Mouse (Mus musculus) bone marrow macrophage, adult 2 months (primary cell): ENCODE data around the gene Tmem132c.

Experiments used
- CTCF ChIP-seq: IDR thresholded peaks from 2 replicates; pipeline ENCODE4 v1.5.1; 2012; ENCODE audit warnings: low read depth, mild to moderate bottlenecking, low read length, moderate library complexity
- POLR2A ChIP-seq: IDR thresholded peaks from 2 replicates; pipeline ENCODE4 v1.6.1; 2012; ENCODE audit warnings: mild to moderate bottlenecking, low read depth, low read length, borderline replicate concordance

DNA sequence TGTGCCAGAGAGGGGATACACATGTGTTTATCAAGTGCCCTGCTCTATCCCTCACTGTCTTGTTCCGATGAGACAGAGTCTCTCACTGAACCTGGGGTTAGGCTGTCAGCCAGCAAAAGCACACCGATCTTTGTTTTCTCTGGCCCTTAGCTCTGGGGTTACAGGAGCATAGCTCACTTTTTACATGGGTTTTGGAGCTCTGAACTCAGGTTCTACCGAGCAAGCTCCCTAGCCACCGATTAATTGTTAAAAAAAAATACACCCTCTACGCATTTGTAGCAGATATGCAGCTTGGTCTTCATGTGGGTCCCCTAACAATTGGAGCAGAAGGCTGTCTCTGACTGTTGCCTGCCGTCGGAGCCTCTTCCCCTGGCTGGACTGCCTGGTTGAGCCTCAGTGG lies 50.0 kb downstream of the Tmem132c start:
- no peak for TF ChIP-seq CTCF
- no peak for TF ChIP-seq POLR2A
